Mouse (Mus musculus) cerebellum, postnatal 10 days (tissue): Measurements from ENCODE around the gene Psg25.
"Not testable (repeated sequence)": the region's sequence is repeated elsewhere in the genome, so short reads cannot be mapped to it uniquely, and the experiment has no call there.

ENCODE experiments used
- DNase-seq, 2 experiments: peaks; one replicate each; pipeline ENCODE4 v3.0.0; 2021; ENCODE audit warnings: mixed read lengths in 2 of 2

Gene Psg25

DNA sequence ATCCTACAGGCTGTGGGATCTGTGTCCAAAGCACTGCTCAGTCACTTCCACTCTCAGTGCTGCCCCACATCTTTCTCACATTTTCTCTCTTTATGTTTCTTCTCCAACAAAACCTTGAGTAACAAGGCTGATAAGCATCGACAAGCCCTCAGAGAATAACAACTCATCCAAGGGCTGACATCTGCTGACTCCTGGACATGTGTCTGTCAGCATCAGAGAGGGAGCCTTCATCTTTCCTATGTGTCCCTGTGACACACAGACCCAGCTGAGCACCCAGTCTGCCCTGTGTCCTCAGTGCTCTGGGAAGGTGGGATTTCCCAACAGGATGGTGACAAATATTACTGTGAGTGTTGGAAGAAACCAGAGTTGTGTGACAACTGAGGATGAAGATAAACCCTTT is at the start of gene Psg25:
TSS of gene Psg25 (minus strand) at position 101 of the 400 bp plus-strand sequence.
- DNase-seq, result no peak

DNA sequence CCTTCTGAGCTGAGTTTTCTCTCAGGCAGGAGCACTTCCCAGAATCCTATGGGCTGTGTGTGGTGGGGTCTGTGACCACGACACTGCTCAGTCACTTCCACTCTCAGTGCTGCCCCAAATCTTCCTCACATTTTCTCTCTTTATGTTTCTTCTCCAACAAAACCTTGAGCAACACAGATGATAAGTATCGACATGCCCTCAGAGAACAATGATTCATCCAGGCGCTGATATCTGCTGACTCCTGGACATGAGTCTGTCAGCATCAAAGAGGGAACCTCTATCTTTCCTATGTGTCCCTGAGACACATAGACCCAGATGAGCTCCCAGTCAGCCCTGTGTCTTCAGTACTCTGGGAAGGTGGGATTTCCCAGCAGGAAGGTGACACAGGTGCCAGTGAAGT is 35.1 kb upstream of the Psg25 start, which contains the start of gene Psg27:
TSS of gene Psg27 (minus strand) at position 101 of the 400 bp plus-strand sequence.
- no peak for DNase-seq

DNA sequence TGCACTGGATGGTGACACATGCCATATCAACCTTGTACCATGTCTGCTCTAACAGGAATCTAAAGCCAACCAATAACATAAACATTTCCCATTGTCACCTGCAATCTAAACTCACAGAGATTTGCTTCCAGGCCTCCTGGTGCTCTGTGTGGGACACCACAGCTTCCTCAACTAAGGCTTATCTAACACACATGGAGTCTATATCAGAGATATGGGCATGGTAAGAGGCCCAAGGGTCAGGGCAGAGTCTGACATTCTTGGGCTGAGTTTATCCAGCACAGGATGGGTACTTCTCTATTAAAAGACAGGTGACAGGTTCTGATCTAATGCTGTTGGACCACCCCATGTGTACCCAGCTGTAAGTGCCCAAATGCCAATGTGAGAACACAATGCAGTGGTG is 27.8 kb upstream of the Psg25 start:
- DNase-seq, result no peak

- not testable (repeated sequence) for DNase-seq
Measured at GRCm38 (mm10) chr7:18555751-18556150, 23.7 kb upstream of the Psg25 start.

GRCm38 (mm10) chr7:18533420-18533819 is 1.4 kb upstream of the Psg25 start:
- DNase-seq, result no peak

DNA sequence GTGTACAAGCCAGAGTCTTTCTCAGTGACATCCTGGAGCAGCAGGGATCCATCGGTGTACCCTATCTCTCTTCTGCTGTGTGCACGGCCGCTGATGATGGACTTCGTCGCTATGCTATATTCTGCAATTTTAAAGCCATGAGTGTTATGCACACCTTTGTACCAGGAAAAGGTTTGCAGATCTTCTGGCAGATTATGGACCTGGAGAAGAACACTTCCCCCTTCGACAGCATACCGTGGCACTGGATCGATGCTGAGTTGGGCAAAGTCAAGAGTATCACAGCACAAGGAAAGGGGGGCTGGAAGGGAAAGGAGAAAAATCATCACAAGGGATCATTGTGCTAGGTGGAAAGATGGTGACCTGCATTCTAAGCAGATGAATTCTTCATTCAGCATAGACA is 7.4 kb downstream of the Psg25 start:
- DNase-seq, result no peak

DNA sequence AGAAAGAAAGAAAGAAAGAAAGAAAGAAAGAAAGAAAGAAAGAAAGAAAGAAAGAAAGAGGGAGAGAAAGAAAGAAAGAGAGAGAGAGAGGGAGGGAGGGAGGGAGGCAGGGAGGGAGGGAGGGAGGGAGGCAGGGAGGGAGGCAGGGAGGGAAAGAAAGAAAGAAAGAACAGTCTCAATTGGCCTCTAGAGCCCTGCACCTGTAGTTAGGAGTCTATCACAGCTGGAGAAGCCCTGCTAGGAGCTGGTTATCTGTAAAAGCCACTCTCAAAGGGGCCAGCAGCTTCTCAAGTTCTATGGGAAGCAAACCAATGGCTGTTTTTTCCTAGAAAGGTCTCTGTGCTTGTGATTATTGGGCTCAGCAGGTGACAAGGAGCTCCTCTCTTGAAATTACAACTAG is 19.2 kb downstream of the Psg25 start:
- not testable (repeated sequence) for DNase-seq

DNA sequence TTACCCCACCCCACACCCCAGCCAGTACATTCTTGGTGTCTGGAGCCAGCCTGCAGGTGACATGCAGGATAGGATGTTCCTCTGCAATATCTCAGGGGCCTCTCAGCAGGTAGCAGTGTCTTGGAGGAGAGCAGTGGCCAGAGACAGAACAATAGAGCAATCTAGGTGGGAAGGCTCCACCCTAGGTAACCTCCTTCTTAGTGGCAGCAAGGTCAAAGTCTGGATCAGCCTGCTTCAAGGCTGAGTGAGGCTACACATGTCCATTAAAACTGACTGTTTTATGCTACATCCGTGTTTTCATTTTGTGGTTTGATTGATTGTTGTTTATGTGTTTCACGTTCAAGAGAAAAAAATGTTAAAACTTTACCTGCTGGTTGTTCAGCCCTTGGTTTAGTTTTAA is 19.7 kb downstream of the Psg25 start:
- DNase-seq, result not testable (repeated sequence)

DNA sequence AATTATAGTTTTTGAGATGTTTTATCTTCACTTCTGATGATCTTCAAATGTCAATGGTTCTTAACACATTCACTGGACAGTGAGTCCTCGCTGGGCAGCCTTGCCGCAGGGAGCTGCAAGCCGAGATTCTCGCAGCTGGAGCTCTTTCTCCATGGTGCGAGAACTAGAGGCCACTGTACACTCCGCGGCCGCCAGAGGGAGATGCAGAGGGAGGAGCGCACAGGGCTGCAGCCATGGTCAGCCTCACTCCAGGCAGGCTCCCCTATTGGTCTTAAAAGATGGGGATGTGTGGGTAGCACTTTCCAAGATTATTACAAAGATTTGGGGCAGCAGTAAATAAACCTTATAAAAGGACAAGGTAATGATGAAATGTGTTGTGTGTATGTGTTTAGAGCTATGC is 20.6 kb downstream of the Psg25 start:
- peak in 1 of 2 experiments; percentile 3 for DNase-seq

GRCm38 (mm10) chr7:18484077-18484476 is 48.0 kb downstream of the Psg25 start, which contains the start of gene Psg26:
Gene Psg26 (minus strand): TSS chr7:18484177.
- DNase-seq, result no peak
